Mouse (Mus musculus): Measurements from ENCODE around the gene Utf1.

Gene Utf1

DNA sequence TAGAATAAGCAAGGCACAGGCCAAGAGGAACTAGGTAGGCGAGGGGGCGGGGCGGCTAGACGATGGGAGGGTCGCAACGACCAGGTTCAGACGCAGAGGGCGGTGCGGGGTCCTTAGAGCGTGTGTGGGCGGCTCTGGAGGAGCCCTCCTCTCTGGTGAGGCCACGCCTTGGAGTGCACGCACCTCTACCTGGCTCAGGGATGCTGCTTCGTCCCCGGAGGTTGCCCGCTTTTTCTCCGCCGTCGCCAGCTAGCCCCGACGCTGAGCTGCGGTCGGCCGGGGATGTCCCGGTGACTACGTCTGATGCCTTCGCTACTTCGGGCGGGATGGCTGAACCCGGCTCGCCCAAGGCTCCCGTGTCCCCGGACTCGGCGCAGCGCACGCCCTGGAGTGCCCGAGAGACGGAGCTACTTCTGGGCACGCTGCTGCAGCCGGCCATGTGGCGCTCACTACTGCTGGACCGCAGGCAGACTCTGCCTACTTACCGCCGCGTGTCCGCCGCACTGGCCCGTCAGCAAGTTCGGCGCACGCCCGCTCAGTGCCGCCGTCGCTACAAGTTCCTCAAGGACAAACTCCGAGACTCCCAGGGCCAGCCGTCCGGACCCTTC lies at the start of gene Utf1:
Gene Utf1, plus strand, starts transcription at position 116 of the 608 bp plus-strand sequence.
- no peak for DNase-seq (ENCODE audit: extremely low spot score, low spot score)

DNA sequence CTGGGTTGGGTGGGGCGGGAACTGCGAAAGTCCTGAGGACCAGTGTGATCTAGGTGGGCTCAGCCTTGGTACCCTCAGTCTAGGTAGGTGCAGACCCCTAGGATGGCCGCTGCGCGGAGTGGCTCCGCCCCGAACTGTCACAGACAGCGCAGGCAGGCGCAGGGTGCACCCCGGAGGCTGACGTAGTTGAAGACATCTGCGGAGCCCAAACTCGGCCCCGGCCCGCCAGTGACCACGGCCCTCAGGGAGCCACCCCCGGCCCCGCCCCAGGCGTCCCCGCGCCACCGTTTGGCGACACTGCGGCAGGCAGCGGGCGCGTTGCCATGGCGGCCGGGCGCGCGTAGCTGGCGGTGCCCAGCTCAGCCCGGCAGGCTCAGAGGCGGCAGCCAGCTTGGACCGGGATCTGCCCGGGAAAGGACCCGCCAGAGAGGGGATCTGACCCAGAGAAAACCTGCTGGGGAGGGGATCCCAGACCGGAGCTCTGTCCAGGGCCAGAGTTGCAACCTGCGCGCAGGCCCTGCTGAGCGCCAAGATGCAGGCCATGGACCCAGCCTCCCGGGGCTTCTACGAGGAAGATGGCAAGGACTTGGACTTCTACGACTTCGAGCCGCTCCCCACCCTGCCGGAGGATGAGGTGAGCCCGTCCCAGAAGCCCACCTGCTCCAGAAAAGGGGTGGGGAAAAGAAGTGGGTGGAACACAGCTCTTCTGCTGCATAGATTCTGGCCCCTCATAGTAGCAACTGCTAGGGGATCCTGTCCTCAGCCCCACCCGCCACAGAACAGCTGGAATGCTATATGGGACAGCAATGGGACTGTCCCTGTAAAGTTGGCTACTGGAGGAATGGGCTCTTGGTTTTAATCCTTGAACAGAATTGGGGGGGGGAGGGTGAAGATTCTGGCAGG lies 48.7 kb upstream of the Utf1 start, which contains the start of gene Kndc1:
Gene Kndc1, plus strand, starts transcription at position 42 of the 903 bp plus-strand sequence.
- DNase-seq (ENCODE audit: extremely low spot score, low spot score), result peak; percentile 44

DNA sequence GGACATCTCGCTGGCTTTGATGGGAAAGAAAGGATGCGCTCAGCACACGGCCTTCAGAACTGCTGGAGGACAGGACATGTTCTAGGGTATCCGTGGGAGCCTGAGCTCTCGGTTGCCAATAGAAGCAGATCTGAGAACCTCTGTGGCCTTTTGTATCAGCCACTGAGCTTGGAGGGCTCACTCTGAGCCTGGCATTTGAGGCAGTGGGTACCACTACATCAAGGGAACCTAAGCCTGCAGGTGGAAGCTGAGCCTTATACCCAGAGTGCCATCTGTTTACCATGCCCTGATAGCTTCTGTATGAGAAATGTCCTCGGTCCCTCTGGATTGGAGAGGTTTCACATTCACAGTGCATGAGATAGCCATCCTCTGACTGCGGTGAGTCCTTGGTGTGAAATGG lies 47.3 kb upstream of the Utf1 start:
- DNase-seq (ENCODE audit: extremely low spot score, low spot score), result no peak

DNA sequence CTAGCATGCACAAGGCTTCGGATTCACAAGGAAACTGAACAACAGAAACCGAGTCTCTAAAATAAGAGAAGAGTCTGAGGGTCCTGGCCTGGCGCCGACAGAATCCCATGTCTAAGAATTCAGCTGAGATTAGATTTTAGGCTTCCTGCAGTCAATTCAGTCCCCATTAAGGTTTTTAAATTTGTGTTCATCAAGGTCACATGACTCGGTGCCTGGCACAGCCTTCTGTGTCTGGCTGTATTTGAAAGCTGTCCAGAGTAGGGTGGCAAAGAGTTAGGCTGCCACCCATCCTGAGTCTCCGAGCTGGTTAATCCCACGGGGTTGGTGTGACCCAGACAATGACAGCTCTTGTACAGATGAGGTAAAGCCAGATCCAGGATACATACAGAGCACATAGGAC lies 46.8 kb upstream of the Utf1 start:
- DNase-seq (ENCODE audit: extremely low spot score, low spot score), result no peak

GRCm38 (mm10) chr7:139898606-139899005 lies 45.0 kb upstream of the Utf1 start:
- no peak for DNase-seq (ENCODE audit: extremely low spot score, low spot score)

- DNase-seq (ENCODE audit: extremely low spot score, low spot score), result no peak
These were observed 44.1 kb upstream of the Utf1 start for GRCm38 (mm10) chr7:139899505-139899904.

DNA sequence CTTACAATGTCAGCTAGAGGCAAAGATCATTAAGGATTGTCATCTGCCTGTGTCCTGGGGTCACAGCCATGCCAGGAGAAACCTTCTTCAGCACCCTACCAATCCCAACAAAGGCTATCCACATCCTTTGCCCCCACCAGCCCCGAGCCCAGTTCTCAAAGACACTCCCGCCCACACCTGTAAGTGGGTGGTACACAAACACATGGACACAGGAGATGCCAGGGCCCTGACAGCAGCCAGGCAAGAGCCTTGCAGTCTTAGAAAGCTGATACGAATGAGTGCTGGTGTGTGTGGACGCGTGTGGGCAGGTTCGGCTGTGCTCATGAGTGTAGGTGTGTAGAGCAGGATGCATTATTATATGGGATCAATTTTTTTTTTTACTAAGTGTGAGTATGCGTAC lies 43.1 kb upstream of the Utf1 start:
- DNase-seq (ENCODE audit: extremely low spot score, low spot score), result no peak

DNA sequence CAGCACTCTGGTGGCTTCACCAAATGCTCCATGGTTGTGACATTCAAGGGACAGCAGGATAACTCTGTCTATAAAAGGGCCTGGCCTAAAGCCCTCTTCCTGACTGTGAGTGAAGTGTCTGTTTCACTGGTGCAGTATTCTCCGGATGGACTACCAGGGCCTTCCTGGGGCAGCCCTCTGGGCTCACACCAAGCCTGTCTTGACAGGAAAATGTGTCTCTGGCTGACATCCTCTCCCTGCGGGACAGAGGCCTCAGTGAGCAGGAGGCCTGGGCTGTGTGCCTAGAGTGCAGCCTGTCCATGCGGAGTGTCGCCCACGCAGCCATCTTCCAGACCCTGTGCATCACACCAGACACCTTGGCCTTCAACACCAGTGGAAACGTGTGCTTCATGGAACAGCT lies 42.7 kb upstream of the Utf1 start:
- no peak for DNase-seq (ENCODE audit: extremely low spot score, low spot score)

GRCm38 (mm10) chr7:139901981-139902380 lies 41.6 kb upstream of the Utf1 start:
- no peak for DNase-seq (ENCODE audit: extremely low spot score, low spot score)

DNA sequence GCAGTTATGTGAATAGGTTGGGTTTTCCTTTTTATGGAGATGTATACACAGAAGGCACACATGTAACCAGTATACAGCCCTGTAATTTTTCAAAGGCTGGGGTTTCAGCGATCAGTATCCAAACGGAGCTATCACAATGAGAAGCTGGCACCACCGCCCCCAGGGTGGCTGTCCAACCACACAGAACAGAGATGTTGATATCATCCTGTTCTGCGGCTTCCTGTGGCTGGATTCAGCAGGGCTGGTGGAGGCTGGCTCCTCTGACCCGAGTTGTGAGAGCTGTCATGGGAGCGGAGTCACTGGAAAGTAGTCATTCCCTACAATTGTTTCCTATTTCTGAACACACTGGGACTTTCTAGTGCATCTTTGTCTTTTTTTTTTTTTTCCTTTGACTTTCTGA lies 38.3 kb upstream of the Utf1 start:
- no peak for DNase-seq (ENCODE audit: extremely low spot score, low spot score)

DNA sequence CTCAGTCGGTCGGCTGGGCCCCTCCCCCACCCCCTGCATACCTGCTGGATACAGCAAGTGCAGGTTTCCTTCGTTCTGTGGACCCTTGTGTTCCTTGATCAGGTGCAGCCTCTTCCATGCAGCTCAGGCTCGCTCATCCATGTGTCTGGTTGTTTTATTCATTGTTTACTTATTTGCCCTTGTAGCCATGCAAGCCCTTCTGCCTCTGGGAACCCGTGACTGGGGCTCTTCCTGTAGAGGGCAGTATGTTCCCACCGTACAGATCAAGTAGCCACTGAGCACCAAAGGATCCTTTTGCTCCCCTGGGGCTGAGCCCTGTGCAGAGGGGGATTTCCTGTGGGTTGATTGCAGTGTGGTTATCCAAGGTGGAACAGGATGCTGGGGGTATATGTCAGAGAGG lies 37.9 kb upstream of the Utf1 start:
- DNase-seq (ENCODE audit: extremely low spot score, low spot score), result peak; percentile 43

DNA sequence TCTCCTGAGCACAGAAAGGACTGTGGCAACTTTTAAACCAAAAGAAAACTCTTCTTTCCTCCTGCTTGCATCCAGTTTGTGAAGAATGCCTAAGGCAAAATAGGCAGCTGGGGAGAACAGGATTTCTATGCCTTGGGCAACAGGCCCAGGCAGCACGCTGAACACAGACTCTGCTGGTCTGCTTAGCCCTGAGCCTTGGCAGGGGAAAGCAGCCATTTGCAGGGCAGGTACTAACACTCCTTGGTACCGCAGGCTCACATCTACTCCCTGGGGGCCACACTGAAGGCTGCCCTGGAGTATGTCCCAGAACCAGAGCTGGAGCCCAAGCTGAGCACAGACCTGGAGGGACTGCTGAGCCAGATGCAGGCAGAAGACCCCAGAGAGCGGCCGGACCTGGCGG lies 35.4 kb upstream of the Utf1 start:
- DNase-seq (ENCODE audit: extremely low spot score, low spot score), result no peak

GRCm38 (mm10) chr7:139909469-139909868 lies 34.1 kb upstream of the Utf1 start:
- no peak for DNase-seq (ENCODE audit: extremely low spot score, low spot score)

DNA sequence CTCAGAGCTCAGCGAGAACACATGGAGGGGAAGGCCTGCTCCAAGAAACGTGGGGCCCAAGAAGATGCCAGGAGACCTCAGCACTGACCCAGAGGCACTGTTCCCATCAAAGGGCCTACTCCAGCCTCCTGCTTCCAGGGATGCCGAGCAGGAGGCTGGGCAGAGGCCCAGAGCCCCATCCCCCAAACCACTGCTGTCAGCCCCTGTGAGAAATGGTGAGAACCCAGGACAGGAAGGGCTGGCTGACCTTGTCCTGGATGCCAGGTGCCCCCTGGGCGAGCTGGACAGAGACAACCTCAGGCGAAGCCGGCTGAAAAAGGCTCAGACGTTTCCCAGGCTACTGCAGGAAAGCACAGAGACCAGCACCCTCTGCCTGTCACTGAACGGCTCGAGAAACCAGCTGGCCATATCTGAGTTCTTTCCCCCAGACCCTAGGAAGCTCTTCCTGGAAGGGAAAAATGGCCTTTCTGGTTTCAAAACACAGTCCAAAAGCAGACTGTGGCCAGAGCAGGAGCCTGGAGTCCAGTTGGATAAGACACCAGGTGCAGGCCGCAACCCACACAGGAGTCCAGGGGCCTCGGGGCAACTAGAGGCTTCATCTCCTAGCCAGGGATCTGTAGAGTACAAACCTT lies 33.3 kb upstream of the Utf1 start:
- DNase-seq (ENCODE audit: extremely low spot score, low spot score), result no peak

DNA sequence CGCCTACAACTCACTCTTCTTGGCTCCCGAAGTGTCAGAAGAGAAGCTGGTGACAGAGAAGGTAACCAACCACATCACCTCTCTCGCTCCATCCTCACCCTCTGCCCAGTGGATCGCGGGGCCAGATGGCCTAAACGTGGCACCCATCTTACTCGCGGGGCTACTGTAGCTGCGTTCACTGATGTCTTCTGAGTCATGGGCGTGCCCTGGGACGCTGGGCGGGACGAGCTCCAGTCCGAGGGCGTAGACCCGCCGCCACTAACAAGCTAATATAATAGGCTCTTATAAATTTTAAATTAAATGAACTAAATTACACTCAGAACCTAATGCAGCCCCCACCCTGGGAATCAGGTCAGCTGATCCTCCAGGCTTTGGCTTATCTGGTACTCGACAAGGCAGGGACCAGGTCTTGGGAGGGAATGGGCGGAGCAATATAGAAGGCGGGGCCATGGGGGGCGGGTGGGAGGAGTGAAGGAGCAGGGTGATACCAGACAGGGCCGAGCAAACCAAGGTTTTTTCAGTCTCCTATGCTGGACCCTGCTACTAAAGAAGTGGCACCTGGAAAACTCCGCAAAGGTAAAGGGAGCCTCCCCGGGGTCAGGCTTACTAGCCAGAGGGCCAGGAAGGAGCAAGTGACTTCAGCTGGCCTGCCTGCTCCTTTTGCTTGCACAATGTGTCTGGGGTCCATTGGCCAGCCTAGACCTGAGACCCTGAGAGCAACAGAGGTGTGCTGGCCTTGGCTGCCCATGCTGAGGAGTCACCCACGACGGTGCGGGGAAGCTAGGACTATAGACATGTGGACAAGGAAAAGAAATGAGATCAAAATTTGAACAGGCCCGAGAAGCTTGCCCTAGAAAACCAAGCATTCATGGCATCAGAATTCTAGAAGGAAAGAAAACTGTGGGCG lies 29.2 kb upstream of the Utf1 start:
- DNase-seq (ENCODE audit: extremely low spot score, low spot score), result peak; percentile 53

- no peak for DNase-seq (ENCODE audit: extremely low spot score, low spot score)
These were observed 27.8 kb upstream of the Utf1 start for GRCm38 (mm10) chr7:139915646-139916257.

DNA sequence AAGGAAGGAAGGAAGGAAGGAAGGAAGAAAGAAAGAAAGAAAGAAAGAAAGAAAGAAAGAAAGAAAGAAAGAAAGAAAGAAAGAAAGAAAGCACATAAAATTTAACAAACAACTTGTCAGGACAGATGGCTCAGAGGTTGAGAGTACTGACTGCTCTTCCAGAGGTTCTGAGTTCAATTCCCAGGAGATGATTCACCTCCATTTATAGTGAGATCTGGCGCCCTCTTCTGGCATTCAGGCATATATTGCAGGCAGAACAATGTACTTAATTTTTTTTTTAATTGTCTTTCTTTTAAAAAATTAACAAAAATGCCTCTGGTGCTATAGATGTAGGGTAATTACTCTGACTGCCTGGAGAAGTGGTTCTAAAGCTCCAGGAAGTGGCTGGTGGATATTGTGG lies 27.2 kb upstream of the Utf1 start:
- DNase-seq (ENCODE audit: extremely low spot score, low spot score), result no peak

GRCm38 (mm10) chr7:139918262-139918661 lies 25.3 kb upstream of the Utf1 start:
- DNase-seq (ENCODE audit: extremely low spot score, low spot score), result no peak

- DNase-seq (ENCODE audit: extremely low spot score, low spot score), result peak; percentile 44
These were observed 12.9 kb upstream of the Utf1 start for GRCm38 (mm10) chr7:139930732-139931131.

DNA sequence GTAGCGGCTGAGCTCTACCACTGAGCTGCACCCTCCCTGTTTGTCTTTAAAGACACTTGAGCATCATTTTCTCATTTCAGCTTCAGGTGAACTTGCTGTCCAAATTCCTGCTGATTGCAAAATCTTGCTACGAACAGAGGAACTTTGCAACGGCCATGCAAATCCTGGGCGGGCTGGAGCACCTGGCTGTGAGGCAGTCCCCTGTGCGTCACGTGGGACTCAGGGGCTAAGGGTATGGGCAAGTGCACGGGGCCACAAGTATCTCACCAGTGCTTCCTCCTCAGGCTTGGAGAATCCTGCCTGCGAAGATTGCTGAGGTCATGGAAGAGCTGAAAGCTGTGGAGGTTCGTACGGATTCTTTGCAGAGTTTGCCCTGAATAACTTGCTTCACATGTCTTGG lies 6.9 kb upstream of the Utf1 start:
- no peak for DNase-seq (ENCODE audit: extremely low spot score, low spot score)

DNA sequence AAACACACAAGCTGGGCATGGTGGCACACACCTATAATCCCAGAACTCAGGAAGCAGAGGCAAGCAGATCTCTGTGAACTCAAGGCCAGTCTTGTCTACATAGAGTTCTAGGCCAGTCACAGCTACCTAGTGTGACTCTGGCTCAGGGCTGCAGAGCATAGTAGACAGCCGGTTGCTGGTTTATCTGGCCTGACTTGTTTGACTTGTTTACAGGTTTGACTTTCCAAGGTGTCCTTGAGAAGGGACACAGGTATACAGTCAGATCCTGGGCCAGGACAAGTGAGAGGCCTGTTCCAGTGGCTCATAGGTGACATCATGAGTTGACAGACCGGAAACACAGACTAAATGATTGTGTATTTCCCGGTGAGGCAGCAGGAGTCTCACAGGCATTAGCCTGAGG lies 6.5 kb upstream of the Utf1 start:
- DNase-seq (ENCODE audit: extremely low spot score, low spot score), result no peak

Data from neural tube, embryonic 10.5 days (tissue).